Mouse (Mus musculus): ENCODE measurements around the gene Itprid2. TPM values are rescaled to one million over a fixed set of nuclear protein-coding genes. Genes with fewer than 3 reads are reported as not detected.

The Itprid2 gene
- polyA plus RNA-seq, 1 experiment from 2014 or later, result 19.7 TPM

- H3K4me3 ChIP-seq (replicated peaks; ENCODE audit: low read length), result no peak overlapping the region
- WGBS, result 69% methylated on average over 6 of the region's 6 CpGs
- ATAC-seq (ENCODE audit: insufficient read depth, low FRiP score), result no peak
- no peaks in the 10 kb centered on the region for H3K27me3 ChIP-seq (ENCODE audit: control insufficient read depth, insufficient read depth, low read length)
- no peaks in the 10 kb centered on the region for H3K36me3 ChIP-seq (ENCODE audit: control insufficient read depth, insufficient read depth, low read length)
- no peak overlapping the region for H3K4me2 ChIP-seq (ENCODE audit: low read depth, low read length)
- H3K4me1 ChIP-seq (ENCODE audit: control insufficient read depth, insufficient read depth, low read length), result no peaks in the 10 kb centered on the region
- H3K9ac ChIP-seq (ENCODE audit: low read length), result no peak overlapping the region
- H3K27ac ChIP-seq (ENCODE audit: low read length), result no peak overlapping the region
- no peaks in the 10 kb centered on the region for H3K9me3 ChIP-seq (replicated peaks; ENCODE audit: control insufficient read depth, low read length)
These were observed 79.6 kb downstream of the Itprid2 start for GRCm38 (mm10) chr2:79714745-79715144.

- Histone ChIP-seq H3K27ac (ENCODE audit: low read length) (no peak overlapping the region), H3K27me3 (ENCODE audit: control insufficient read depth, insufficient read depth, low read length) (no peaks in the 10 kb centered on the region), H3K9me3 (replicated peaks; ENCODE audit: control insufficient read depth, low read length) (no peaks in the 10 kb centered on the region), H3K36me3 (ENCODE audit: control insufficient read depth, insufficient read depth, low read length) (no peaks in the 10 kb centered on the region), H3K9ac (ENCODE audit: low read length) (no peak overlapping the region), H3K4me3 (replicated peaks; ENCODE audit: low read length) (no peak overlapping the region), H3K4me1 (ENCODE audit: control insufficient read depth, insufficient read depth, low read length) (no peaks in the 10 kb centered on the region), H3K4me2 (ENCODE audit: low read depth, low read length) (no peak overlapping the region)
- WGBS, result 59% methylated on average over 2 of the region's 2 CpGs
- no peak for ATAC-seq (ENCODE audit: insufficient read depth, low FRiP score)
These were observed 80.8 kb downstream of the Itprid2 start for GRCm38 (mm10) chr2:79715925-79716324.

GRCm38 (mm10) chr2:79717846-79718245 is 82.7 kb downstream of the Itprid2 start:
- H3K4me2 ChIP-seq (ENCODE audit: low read depth, low read length), result no peak overlapping the region
- no peak for ATAC-seq (ENCODE audit: insufficient read depth, low FRiP score)
- H3K9me3 ChIP-seq (replicated peaks; ENCODE audit: control insufficient read depth, low read length), result no peaks in the 10 kb centered on the region
- H3K4me3 ChIP-seq (replicated peaks; ENCODE audit: low read length), result no peak overlapping the region
- no peak overlapping the region for H3K27ac ChIP-seq (ENCODE audit: low read length)
- no peaks in the 10 kb centered on the region for H3K36me3 ChIP-seq (ENCODE audit: control insufficient read depth, insufficient read depth, low read length)
- no peaks in the 10 kb centered on the region for H3K4me1 ChIP-seq (ENCODE audit: control insufficient read depth, insufficient read depth, low read length)
- no peaks in the 10 kb centered on the region for H3K27me3 ChIP-seq (ENCODE audit: control insufficient read depth, insufficient read depth, low read length)
- no peak overlapping the region for H3K9ac ChIP-seq (ENCODE audit: low read length)

- Histone ChIP-seq H3K4me1 (ENCODE audit: control insufficient read depth, insufficient read depth, low read length) (no peaks in the 10 kb centered on the region), H3K27ac (ENCODE audit: low read length) (no peak overlapping the region), H3K4me3 (replicated peaks; ENCODE audit: low read length) (no peak overlapping the region), H3K9ac (ENCODE audit: low read length) (no peak overlapping the region), H3K27me3 (ENCODE audit: control insufficient read depth, insufficient read depth, low read length) (no peaks in the 10 kb centered on the region), H3K9me3 (replicated peaks; ENCODE audit: control insufficient read depth, low read length) (no peaks in the 10 kb centered on the region), H3K4me2 (ENCODE audit: low read depth, low read length) (no peak overlapping the region), H3K36me3 (ENCODE audit: control insufficient read depth, insufficient read depth, low read length) (no peaks in the 10 kb centered on the region)
- no peak for ATAC-seq (ENCODE audit: insufficient read depth, low FRiP score)
- WGBS, result 64% methylated on average over 1 of the region's 1 CpGs
These were observed 87.3 kb downstream of the Itprid2 start for GRCm38 (mm10) chr2:79722415-79722814.

Other genes starting within 250 kb of the Itprid2 start
- 1.1 and 1.8 TPM in 2 replicates for gene Neurod1, start 178.6 kb upstream of the Itprid2 start, polyA plus RNA-seq (2015; fragmentation: Nextera tagmentation; extraction: Ambion mirVana)
- 1.5 and 1.7 TPM in 2 replicates for gene Cerkl, start 178.6 kb upstream of the Itprid2 start, polyA plus RNA-seq (2015; fragmentation: Nextera tagmentation; extraction: Ambion mirVana)
- gene Ppp1r1c, start 72.4 kb downstream of the Itprid2 start, polyA plus RNA-seq (2015; fragmentation: Nextera tagmentation; extraction: Ambion mirVana), result not detected in 2 replicates